Mouse (Mus musculus) intestine, embryonic 15.5 days (tissue): ENCODE measurements around the gene Trh. TPM values are rescaled to one million over a fixed set of nuclear protein-coding genes. Genes with fewer than 3 reads are reported as not detected.
A peak's percentile ranks its signal among the peaks of the same experiment; 100 is the strongest.

Source experiments
- ATAC-seq: fragments of 200-750 bp; cut with Nextera tagmentation; 2 replicates; pipeline ENCODE4 v1.8.0; 2017; ENCODE audit warnings: moderate TSS enrichment, moderate library complexity
- H3K27ac ChIP-seq: fragments of 300-500 bp; sonication (generic); 2 replicates; pipeline ENCODE4 v1.5.1; 2015; ENCODE audit warnings: mild to moderate bottlenecking, inconsistent platforms
- H3K27me3 ChIP-seq: fragments of 300-500 bp; sonication (generic); replicated peaks from 2 replicates; pipeline ENCODE4 v1.6.1; 2015; ENCODE audit warnings: inconsistent platforms
- H3K36me3 ChIP-seq: fragments of 300-500 bp; sonication (generic); 2 replicates; pipeline ENCODE4 v1.6.1; 2015; ENCODE audit warnings: inconsistent platforms
- H3K4me1 ChIP-seq: fragments of 300-500 bp; sonication (generic); replicated peaks from 2 replicates; pipeline ENCODE4 v1.6.1; 2015; ENCODE audit warnings: inconsistent platforms
- H3K4me2 ChIP-seq: fragments of 300-500 bp; sonication (generic); replicated peaks from 2 replicates; pipeline ENCODE4 v1.6.1; 2015; ENCODE audit warnings: mild to moderate bottlenecking, inconsistent platforms
- H3K4me3 ChIP-seq: fragments of 300-500 bp; sonication (generic); replicated peaks from 2 replicates; pipeline ENCODE4 v1.5.1; 2015; ENCODE audit warnings: inconsistent platforms
- H3K9ac ChIP-seq: fragments of 300-500 bp; sonication (generic); 2 replicates; pipeline ENCODE4 v1.6.1; 2015; ENCODE audit warnings: inconsistent platforms
- H3K9me3 ChIP-seq: fragments of 300-500 bp; sonication (generic); 2 replicates; pipeline ENCODE4 v1.6.1; 2016; ENCODE audit warnings: inconsistent platforms
- WGBS: fragments of 180-500 bp; shearing (Covaris S2); methylation state at CpG from one replicate; pipeline ENCODE4 v1.1.7; 2015; 5-methylcytosine and 5-hydroxymethylcytosine counted together
- polyA plus RNA-seq: library from polyadenylated mRNA; unstranded; fragments of >200 nt; fragmentation: Nextera tagmentation; extraction: Ambion mirVana; gene quantifications from 2 replicates; pipeline ENCODE4 v1.2.1, GENCODE M21; 2015

Trh gene
- polyA plus RNA-seq, 1 experiment from 2014 or later = 4.4 TPM

DNA sequence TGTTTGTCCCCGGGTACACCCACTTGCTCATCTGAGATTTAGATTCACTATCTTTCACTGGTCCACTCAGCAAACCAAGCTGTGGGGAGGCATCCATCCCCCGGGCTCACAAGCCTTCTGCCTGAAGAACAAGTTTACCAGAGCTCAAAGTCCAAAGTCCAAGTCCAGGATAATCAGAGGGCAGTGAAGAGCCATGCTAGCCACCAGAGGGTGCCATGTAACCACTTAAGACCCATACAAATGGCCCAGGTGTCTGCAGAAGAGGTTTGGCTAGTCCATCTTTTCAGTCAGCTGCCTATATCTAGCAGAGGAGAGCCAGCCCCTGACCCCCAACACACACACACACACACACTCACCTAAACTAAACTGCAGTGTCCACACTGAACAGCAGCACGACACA lies 25.0 kb downstream of the Trh start:
- WGBS = 40% methylated on average over 3 of the region's 3 CpGs
- 0 out of 2 replicates have a peak, but pooled peaks cover 2% of the 10 kb centered on the region for H3K4me1 ChIP-seq

GRCm38 (mm10) chr6:92214773-92215449 lies 29.5 kb downstream of the Trh start, which contains the start of gene Rbsn:
Rbsn (minus strand) TSS chr6:92214925.
- H3K27ac ChIP-seq = peak within 1 kb of the TSS; percentile 60; the same call in 1 of the 2 replicates
- peak within 1 kb of the TSS; percentile 77 for H3K4me3 ChIP-seq
- no peaks in the 10 kb centered on the region for H3K27me3 ChIP-seq
- peaks cover 9% of the 10 kb centered on the region for H3K4me1 ChIP-seq
- peak; percentile 94 for ATAC-seq
- WGBS = 10% methylated on average over 35 of the region's 35 CpGs
- H3K9ac ChIP-seq = peak within 1 kb of the TSS; percentile 90
- no peaks in the 10 kb centered on the region for H3K9me3 ChIP-seq
- 0 out of 2 replicates have a peak, but pooled peaks cover 3% of the 10 kb centered on the region for H3K36me3 ChIP-seq
- peak within 1 kb of the TSS; percentile 86 for H3K4me2 ChIP-seq

More for the DNA sequence above, 25.0 kb downstream of the Trh start:
- Histone ChIP-seq H3K36me3 (no peaks in the 10 kb centered on the region), H3K27ac (no peak overlapping the region), H3K9ac (no peak overlapping the region), H3K4me3 (no peak overlapping the region), H3K9me3 (no peaks in the 10 kb centered on the region), H3K27me3 (no peaks in the 10 kb centered on the region), H3K4me2 (no peak overlapping the region)
- peak; percentile 76 for ATAC-seq

DNA sequence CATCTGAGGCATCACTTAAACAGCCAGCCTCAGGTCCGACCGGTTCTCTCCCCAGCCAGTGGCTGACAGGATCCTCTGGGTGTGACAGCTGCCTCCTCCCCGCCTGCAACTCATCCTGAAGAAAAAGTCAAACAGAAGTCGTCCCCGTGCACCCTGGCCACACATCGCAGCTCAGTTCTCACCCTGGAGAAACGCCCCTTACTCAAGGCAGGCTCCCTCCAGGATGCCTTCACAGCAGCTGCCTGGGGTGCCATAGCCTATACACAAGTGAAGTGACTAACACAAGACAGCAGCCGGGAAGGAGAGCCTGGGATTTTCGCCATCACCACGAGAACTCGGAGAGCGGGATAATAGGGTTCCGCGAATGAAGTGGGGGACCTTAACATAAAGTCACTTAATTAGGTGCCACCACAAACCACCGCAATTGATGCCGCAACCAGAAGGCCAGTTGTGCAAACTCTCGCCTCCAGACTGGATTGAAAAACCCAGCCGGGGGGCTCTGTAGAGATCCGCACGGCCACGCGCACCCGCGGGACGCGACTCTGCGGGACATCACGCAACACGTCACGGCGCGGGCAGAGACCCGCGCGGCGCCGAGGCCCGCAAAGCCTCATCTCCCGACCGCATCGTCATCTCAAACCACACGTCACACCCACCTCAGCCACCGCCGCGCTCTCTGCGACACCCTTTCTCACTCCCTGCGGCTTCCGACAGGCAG lies 30.2 kb downstream of the Trh start:
- peak overlapping the region; percentile 77 for H3K4me3 ChIP-seq
- ATAC-seq = peak; percentile 57
- WGBS = under 1% methylated on average over 48 of the region's 48 CpGs
- H3K36me3 ChIP-seq = 0 out of 2 replicates have a peak, but pooled peaks cover 3% of the 10 kb centered on the region
- peaks cover 9% of the 10 kb centered on the region for H3K4me1 ChIP-seq
- H3K27me3 ChIP-seq = no peaks in the 10 kb centered on the region
- peak overlapping the region; percentile 90 for H3K9ac ChIP-seq
- peak overlapping the region; percentile 86 for H3K4me2 ChIP-seq
- H3K9me3 ChIP-seq = no peaks in the 10 kb centered on the region
- H3K27ac ChIP-seq = peak overlapping the region; percentile 60; the same call in 1 of the 2 replicates

DNA sequence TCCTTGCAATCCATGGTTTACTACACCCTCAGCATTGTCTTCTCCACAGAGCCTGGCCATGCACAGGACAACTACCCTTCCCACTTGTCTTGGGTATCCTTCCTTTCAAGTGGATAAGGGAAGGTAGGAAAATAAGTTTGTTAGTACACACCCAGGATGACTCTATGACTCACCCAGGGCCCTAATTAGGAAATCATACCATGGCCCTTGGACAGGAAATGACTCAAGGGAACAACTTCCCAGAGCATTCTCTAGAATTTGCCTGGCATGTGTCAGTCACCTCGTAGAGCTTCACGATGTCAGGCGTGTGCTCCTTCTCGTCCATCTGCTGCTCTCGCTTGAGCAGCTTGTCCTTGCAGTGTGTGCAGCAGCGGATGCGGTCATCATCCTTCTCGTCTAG lies 45.0 kb downstream of the Trh start:
- Histone ChIP-seq H3K36me3 (peaks cover 29% of the 10 kb centered on the region), H3K9me3 (no peaks in the 10 kb centered on the region), H3K4me2 (no peak overlapping the region), H3K4me3 (no peak overlapping the region), H3K4me1 (no peaks in the 10 kb centered on the region), H3K9ac (no peak overlapping the region), H3K27ac (no peak overlapping the region), H3K27me3 (no peaks in the 10 kb centered on the region)
- ATAC-seq = no peak
- 90% methylated on average over 8 of the region's 8 CpGs for WGBS

Other genes starting within 250 kb of the Trh start
- gene Nr2c2, start 153.3 kb downstream of the Trh start, polyA plus RNA-seq = 18.3 and 19.3 TPM in 2 replicates
- gene Mrps25, start 60.6 kb downstream of the Trh start, polyA plus RNA-seq = 103 and 109 TPM in 2 replicates
- 16.9 and 21.4 TPM in 2 replicates for gene Rbsn, start 29.7 kb downstream of the Trh start, polyA plus RNA-seq